Mouse (Mus musculus): Measurements from ENCODE around the gene Clpp. TPM values are rescaled to one million over a fixed set of nuclear protein-coding genes. Genes with fewer than 3 reads are reported as not detected.

Clpp gene
- 10 to 100 TPM; 28.7 to 33.4 TPM for total RNA-seq (2021)
- long read RNA-seq, experiment 1, transcript Clpp-201 (6 exons, 983 nt) = major isoform, 62 of 72 reads
- long read RNA-seq, experiment 1, partial matches to known transcripts = 8 of 72 reads
- long read RNA-seq, experiment 1, other reads (novel, unspliced or antisense) = 2 of 72 reads
- long read RNA-seq, experiment 2, transcript Clpp-201 (6 exons, 983 nt) = major isoform, 68 of 74 reads
- long read RNA-seq, experiment 2, partial matches to known transcripts = 3 of 74 reads
- long read RNA-seq, experiment 2, other reads (novel, unspliced or antisense) = 2 of 74 reads

- intact Hi-C loops (cut with DNase I) = loop anchor here (10.0 kb wide), 2 partner anchors 285 to 365 kb away; partner anchors contain the start of genes Catsperd, Lonp1 and Vav1
These were observed at the start of gene Clpp for GRCm38 (mm10) chr17:56990115-56990746. Gene Clpp, plus strand, starts transcription at chr17:56990305.

GRCm38 (mm10) chr17:56950915-56951314 lies 39.2 kb upstream of the Clpp start:
- intact Hi-C loops (cut with DNase I) = loop anchor here (2.0 kb wide), 2 partner anchors 54 to 142 kb away; no protein-coding TSS in a partner anchor
- DNase-seq = peak; percentile 34 to 60

More at GRCm38 (mm10) chr17:56990115-56990746, at the start of gene Clpp:
- peak; percentile 88 to 91 for DNase-seq

GRCm38 (mm10) chr17:56952639-56953038 lies 37.5 kb upstream of the Clpp start:
- no peak for DNase-seq
- intact Hi-C loops (cut with DNase I) = no loop called here

- DNase-seq = no peak
- intact Hi-C loops (cut with DNase I) = no loop called here
These were observed 35.2 kb upstream of the Clpp start for GRCm38 (mm10) chr17:56954871-56955270.

GRCm38 (mm10) chr17:56957763-56958429 lies 32.2 kb upstream of the Clpp start:
- no peak for DNase-seq
- intact Hi-C loops (cut with DNase I) = no loop called here

GRCm38 (mm10) chr17:56958667-56959066 lies 31.4 kb upstream of the Clpp start:
- no peak for DNase-seq

GRCm38 (mm10) chr17:56961880-56962279 lies 28.2 kb upstream of the Clpp start:
- intact Hi-C loops (cut with DNase I) = no loop called here
- DNase-seq = no peak

More at GRCm38 (mm10) chr17:56958667-56959066, 31.4 kb upstream of the Clpp start:
- intact Hi-C loops (cut with DNase I) = no loop called here

- DNase-seq = no peak
- intact Hi-C loops (cut with DNase I) = no loop called here
These were observed 27.3 kb upstream of the Clpp start for GRCm38 (mm10) chr17:56962642-56963405.

- intact Hi-C loops (cut with DNase I) = no loop called here
- no peak for DNase-seq
These were observed 26.5 kb upstream of the Clpp start for GRCm38 (mm10) chr17:56963646-56964045.

- no peak for DNase-seq
- intact Hi-C loops (cut with DNase I) = no loop called here
These were observed 20.8 kb upstream of the Clpp start for GRCm38 (mm10) chr17:56969321-56969720.

- DNase-seq = no peak
- intact Hi-C loops (cut with DNase I) = no loop called here
These were observed 20.0 kb upstream of the Clpp start for GRCm38 (mm10) chr17:56970081-56970480.

- DNase-seq = no peak
- intact Hi-C loops (cut with DNase I) = no loop called here
These were observed 16.0 kb upstream of the Clpp start for GRCm38 (mm10) chr17:56973956-56974707.

- DNase-seq = no peak
- intact Hi-C loops (cut with DNase I) = no loop called here
These were observed 15.3 kb upstream of the Clpp start for GRCm38 (mm10) chr17:56974708-56975240.

GRCm38 (mm10) chr17:56975391-56975790 lies 14.7 kb upstream of the Clpp start:
- no peak for DNase-seq
- intact Hi-C loops (cut with DNase I) = no loop called here

- intact Hi-C loops (cut with DNase I) = no loop called here
- DNase-seq = no peak
These were observed 13.3 kb upstream of the Clpp start for GRCm38 (mm10) chr17:56976531-56977390.

- no peak for DNase-seq
- intact Hi-C loops (cut with DNase I) = no loop called here
These were observed 10.6 kb upstream of the Clpp start for GRCm38 (mm10) chr17:56979524-56979923.

GRCm38 (mm10) chr17:56981049-56981448 lies 9.1 kb upstream of the Clpp start:
- intact Hi-C loops (cut with DNase I) = no loop called here
- peak in 1 of 2 experiments; percentile 10 for DNase-seq

- intact Hi-C loops (cut with DNase I) = no loop called here
- no peak for DNase-seq
These were observed 8.1 kb upstream of the Clpp start, which contains the start of gene Acer1 for GRCm38 (mm10) chr17:56982013-56982412. Gene Acer1, minus strand, starts transcription at chr17:56982126.

- DNase-seq = no peak
- intact Hi-C loops (cut with DNase I) = no loop called here
These were observed 5.2 kb upstream of the Clpp start for GRCm38 (mm10) chr17:56984886-56985285.

All from gastrocnemius, postnatal 36 days (tissue).